Mouse (Mus musculus) limb, embryonic 15.5 days (tissue): ENCODE results near the gene Rnase2b. TPM values are rescaled to one million over a fixed set of nuclear protein-coding genes. Genes with fewer than 3 reads are reported as not detected.
"Not testable (repeated sequence)": the region's sequence is repeated elsewhere in the genome, so short reads cannot be mapped to it uniquely, and the experiment has no call there.

Source experiments
- ATAC-seq: fragments of 200-750 bp; cut with Nextera tagmentation; 2 replicates; pipeline ENCODE4 v1.8.0; 2017; ENCODE audit warnings: low read depth, moderate TSS enrichment; ENCODE audit not compliant: insufficient number of reproducible peaks, low FRiP score, low TSS enrichment
- H3K27ac ChIP-seq: fragments of 300-500 bp; sonication (generic); 2 replicates; pipeline ENCODE4 v1.5.1; 2015; ENCODE audit warnings: moderate library complexity, mild to moderate bottlenecking, inconsistent platforms
- H3K27me3 ChIP-seq: fragments of 300-500 bp; sonication (generic); 2 replicates; pipeline ENCODE4 v1.6.1; 2015; ENCODE audit warnings: inconsistent platforms
- H3K36me3 ChIP-seq: fragments of 300-500 bp; sonication (generic); 2 replicates; pipeline ENCODE4 v1.6.1; 2015; ENCODE audit warnings: inconsistent platforms
- H3K4me1 ChIP-seq: fragments of 300-500 bp; sonication (generic); 2 replicates; pipeline ENCODE4 v1.6.1; 2015; ENCODE audit warnings: inconsistent platforms
- H3K4me2 ChIP-seq: fragments of 300-500 bp; sonication (generic); 2 replicates; pipeline ENCODE4 v1.6.1; 2015; ENCODE audit warnings: mild to moderate bottlenecking, inconsistent platforms
- H3K4me3 ChIP-seq: fragments of 300-500 bp; sonication (generic); 2 replicates; pipeline ENCODE4 v1.5.1; 2015; ENCODE audit warnings: mild to moderate bottlenecking, inconsistent platforms
- H3K9ac ChIP-seq: fragments of 300-500 bp; sonication (generic); 2 replicates; pipeline ENCODE4 v1.6.1; 2015; ENCODE audit warnings: inconsistent platforms
- H3K9me3 ChIP-seq: fragments of 300-500 bp; sonication (generic); 2 replicates; pipeline ENCODE4 v1.6.1; 2016; ENCODE audit warnings: inconsistent platforms
- WGBS: fragments of 180-500 bp; shearing (Covaris S2); methylation state at CpG from one replicate; pipeline ENCODE4 v1.1.7; 2015; 5-methylcytosine and 5-hydroxymethylcytosine counted together
- polyA plus RNA-seq: library from polyadenylated mRNA; unstranded; fragments of >200 nt; fragmentation: Nextera tagmentation; extraction: Ambion mirVana; gene quantifications from 2 replicates; pipeline ENCODE4 v1.2.1, GENCODE M21; 2015

Gene Rnase2b
- polyA plus RNA-seq, 1 experiment from 2014 or later = not detected

GRCm38 (mm10) chr14:51156736-51157068 lies 5.4 kb upstream of the Rnase2b start:
- Histone ChIP-seq H3K36me3 (no peaks in the 10 kb centered on the region), H3K4me3 (no peak overlapping the region), H3K27me3 (no peaks in the 10 kb centered on the region), H3K9me3 (no peaks in the 10 kb centered on the region), H3K4me1 (no peaks in the 10 kb centered on the region), H3K9ac (no peak overlapping the region), H3K27ac (no peak overlapping the region), H3K4me2 (no peak overlapping the region)
- no peak for ATAC-seq
- WGBS = 36% methylated on average over 4 of the region's 4 CpGs

- H3K27ac ChIP-seq = no peak overlapping the region
- H3K27me3 ChIP-seq = no peaks in the 10 kb centered on the region
- no peak for ATAC-seq
- no peak overlapping the region for H3K9ac ChIP-seq
- no peak overlapping the region for H3K4me3 ChIP-seq
- H3K4me2 ChIP-seq = no peak overlapping the region
- no peaks in the 10 kb centered on the region for H3K9me3 ChIP-seq
- H3K4me1 ChIP-seq = no peaks in the 10 kb centered on the region
- WGBS = 94% methylated on average over 1 of the region's 1 CpGs
- no peaks in the 10 kb centered on the region for H3K36me3 ChIP-seq
These were observed 5.0 kb upstream of the Rnase2b start for GRCm38 (mm10) chr14:51157072-51157471.

GRCm38 (mm10) chr14:51163323-51163722 lies 1.3 kb downstream of the Rnase2b start:
- H3K9ac ChIP-seq, ATAC-seq, H3K4me2 ChIP-seq, H3K36me3 ChIP-seq, H3K27ac ChIP-seq, H3K4me3 ChIP-seq, H3K27me3 ChIP-seq, H3K4me1 ChIP-seq, H3K9me3 ChIP-seq: not testable (repeated sequence)
- 54% methylated on average over 6 of the region's 6 CpGs for WGBS

- Histone ChIP-seq H3K4me2 (no peak overlapping the region), H3K4me1 (no peaks in the 10 kb centered on the region), H3K9ac (no peak overlapping the region), H3K27me3 (no peaks in the 10 kb centered on the region), H3K9me3 (no peaks in the 10 kb centered on the region), H3K36me3 (no peaks in the 10 kb centered on the region), H3K27ac (no peak overlapping the region), H3K4me3 (no peak overlapping the region)
- WGBS = 93% methylated on average over 1 of the region's 1 CpGs
- no peak for ATAC-seq
These were observed 3.4 kb downstream of the Rnase2b start for GRCm38 (mm10) chr14:51165435-51165834.

- Histone ChIP-seq H3K4me3 (no peak overlapping the region), H3K9ac (no peak overlapping the region), H3K4me2 (no peak overlapping the region), H3K27ac (no peak overlapping the region), H3K9me3 (no peaks in the 10 kb centered on the region), H3K36me3 (no peaks in the 10 kb centered on the region), H3K4me1 (no peaks in the 10 kb centered on the region), H3K27me3 (no peaks in the 10 kb centered on the region)
- ATAC-seq = no peak
These were observed 4.0 kb downstream of the Rnase2b start for GRCm38 (mm10) chr14:51166068-51166467.

GRCm38 (mm10) chr14:51172095-51172865 lies 10.2 kb downstream of the Rnase2b start:
- ATAC-seq, H3K4me2 ChIP-seq, H3K36me3 ChIP-seq, H3K27ac ChIP-seq, H3K9ac ChIP-seq, H3K27me3 ChIP-seq, H3K4me3 ChIP-seq, H3K9me3 ChIP-seq, H3K4me1 ChIP-seq: not testable (repeated sequence)
- 37% methylated on average over 9 of the region's 9 CpGs for WGBS

- not testable (repeated sequence) for H3K4me1 ChIP-seq, H3K9ac ChIP-seq, H3K36me3 ChIP-seq, H3K4me3 ChIP-seq, ATAC-seq, H3K27me3 ChIP-seq, H3K9me3 ChIP-seq, H3K27ac ChIP-seq, H3K4me2 ChIP-seq
- WGBS = 56% methylated on average over 4 of the region's 4 CpGs
These were observed 10.9 kb downstream of the Rnase2b start for GRCm38 (mm10) chr14:51172947-51173346.

GRCm38 (mm10) chr14:51173843-51174242 lies 11.8 kb downstream of the Rnase2b start:
- Histone ChIP-seq H3K4me1 (no peaks in the 10 kb centered on the region), H3K4me2 (no peak overlapping the region), H3K27me3 (no peaks in the 10 kb centered on the region), H3K9ac (no peak overlapping the region), H3K36me3 (no peaks in the 10 kb centered on the region), H3K4me3 (no peak overlapping the region), H3K27ac (no peak overlapping the region), H3K9me3 (no peaks in the 10 kb centered on the region)
- WGBS = 68% methylated on average over 4 of the region's 4 CpGs
- no peak for ATAC-seq

- not testable (repeated sequence) for H3K4me3 ChIP-seq, ATAC-seq, H3K9me3 ChIP-seq, H3K36me3 ChIP-seq, H3K4me2 ChIP-seq, H3K27ac ChIP-seq, H3K27me3 ChIP-seq, H3K9ac ChIP-seq, H3K4me1 ChIP-seq
- 68% methylated on average over 2 of the region's 2 CpGs for WGBS
These were observed 19.0 kb downstream of the Rnase2b start for GRCm38 (mm10) chr14:51181051-51181450.

- no peak overlapping the region for H3K9ac ChIP-seq
- H3K27me3 ChIP-seq = no peaks in the 10 kb centered on the region
- no peaks in the 10 kb centered on the region for H3K4me1 ChIP-seq
- H3K27ac ChIP-seq = no peak overlapping the region
- H3K4me3 ChIP-seq = no peak overlapping the region
- no peaks in the 10 kb centered on the region for H3K36me3 ChIP-seq
- H3K4me2 ChIP-seq = no peak overlapping the region
- WGBS = 86% methylated on average over 4 of the region's 4 CpGs
- H3K9me3 ChIP-seq = no peaks in the 10 kb centered on the region
- ATAC-seq = no peak
These were observed 33.6 kb downstream of the Rnase2b start for GRCm38 (mm10) chr14:51195681-51196080.

GRCm38 (mm10) chr14:51199098-51200023 lies 37.3 kb downstream of the Rnase2b start, which contains the start of gene Ang2:
Ang2 (minus strand) TSS chr14:51199148.
- no peak within 1 kb of the TSS for H3K4me3 ChIP-seq
- no peak for ATAC-seq
- H3K27ac ChIP-seq = no peak within 1 kb of the TSS
- no peaks in the 10 kb centered on the region for H3K27me3 ChIP-seq
- H3K9me3 ChIP-seq = no peaks in the 10 kb centered on the region
- H3K4me2 ChIP-seq = no peak within 1 kb of the TSS
- no peaks in the 10 kb centered on the region for H3K4me1 ChIP-seq
- 66% methylated on average over 5 of the region's 5 CpGs for WGBS
- no peaks in the 10 kb centered on the region for H3K36me3 ChIP-seq
- H3K9ac ChIP-seq = no peak within 1 kb of the TSS

- ATAC-seq = no peak
- Histone ChIP-seq H3K4me3 (no peak overlapping the region), H3K27me3 (no peaks in the 10 kb centered on the region), H3K4me1 (no peaks in the 10 kb centered on the region), H3K9me3 (no peaks in the 10 kb centered on the region), H3K4me2 (no peak overlapping the region), H3K9ac (no peak overlapping the region), H3K27ac (no peak overlapping the region), H3K36me3 (no peaks in the 10 kb centered on the region)
- WGBS = 81% methylated on average over 2 of the region's 2 CpGs
These were observed 38.0 kb downstream of the Rnase2b start for GRCm38 (mm10) chr14:51200054-51200453.
